Mouse (Mus musculus) embryonic facial prominence, embryonic 14.5 days (tissue): ENCODE measurements around the gene Gm8298. TPM values are rescaled to one million over a fixed set of nuclear protein-coding genes. Genes with fewer than 3 reads are reported as not detected.
A peak's percentile ranks its signal among the peaks of the same experiment; 100 is the strongest.
"Not testable (repeated sequence)": the region's sequence is repeated elsewhere in the genome, so short reads cannot be mapped to it uniquely, and the experiment has no call there.

Experiments
- ATAC-seq: fragments of 200-750 bp; cut with Nextera tagmentation; 2 replicates; pipeline ENCODE4 v1.8.0; 2017; ENCODE audit warnings: low read depth, moderate number of reproducible peaks, moderate TSS enrichment
- DNase-seq: peaks from one replicate; pipeline ENCODE4 v3.0.0-alpha.2; 2015; ENCODE audit warnings: low spot score
- H3K27ac ChIP-seq: fragments of 300-500 bp; sonication (generic); replicated peaks from 2 replicates; pipeline ENCODE4 v1.5.1; 2014; ENCODE audit warnings: low read depth, mild to moderate bottlenecking, low read length, moderate library complexity
- H3K27me3 ChIP-seq: fragments of 300-500 bp; sonication (generic); replicated peaks from 2 replicates; pipeline ENCODE4 v1.6.1; 2014; ENCODE audit warnings: low read length; ENCODE audit not compliant: control insufficient read depth, insufficient read depth
- H3K36me3 ChIP-seq: fragments of 300-500 bp; sonication (generic); 2 replicates; pipeline ENCODE4 v1.6.1; 2014; ENCODE audit warnings: low read length, mixed read lengths; ENCODE audit not compliant: control insufficient read depth, insufficient read depth
- H3K4me1 ChIP-seq: fragments of 300-500 bp; sonication (generic); 2 replicates; pipeline ENCODE4 v1.6.1; 2014; ENCODE audit warnings: antibody characterized with exemption, low read length; ENCODE audit not compliant: control insufficient read depth, insufficient read depth
- H3K4me2 ChIP-seq: fragments of 300-500 bp; sonication (generic); 2 replicates; pipeline ENCODE4 v1.6.1; 2014; ENCODE audit warnings: low read depth, mild to moderate bottlenecking, low read length, moderate library complexity, mixed read lengths
- H3K4me3 ChIP-seq: fragments of 300-500 bp; sonication (generic); 2 replicates; pipeline ENCODE4 v1.5.1; 2014; ENCODE audit warnings: low read depth, mild to moderate bottlenecking, low read length
- H3K9ac ChIP-seq: fragments of 300-500 bp; sonication (generic); 2 replicates; pipeline ENCODE4 v1.6.1; 2014; ENCODE audit warnings: low read depth, mild to moderate bottlenecking, low read length, moderate library complexity, mixed read lengths
- H3K9me3 ChIP-seq: fragments of 300-500 bp; sonication (generic); 2 replicates; pipeline ENCODE4 v1.6.1; 2016; ENCODE audit warnings: low read length; ENCODE audit not compliant: control insufficient read depth
- WGBS: fragments of 180-500 bp; shearing (Covaris S2); extraction: QIAGEN DNeasy Blood & Tissue Kit; methylation state at CpG from one replicate; pipeline ENCODE4 v1.1.7; 2014; 5-methylcytosine and 5-hydroxymethylcytosine counted together
- polyA plus RNA-seq: library from polyadenylated mRNA; unstranded; fragments of >200 nt; fragmentation: Nextera tagmentation; extraction: Ambion mirVana; gene quantifications from 2 replicates; pipeline ENCODE4 v1.2.1, GENCODE M21; 2014

Gm8298 gene
- polyA plus RNA-seq = not detected in 2 replicates

- Histone ChIP-seq H3K9ac (no peak within 1 kb of the TSS), H3K36me3 (no peaks in the 10 kb centered on the region), H3K9me3 (no peaks in the 10 kb centered on the region), H3K27me3 (no peaks in the 10 kb centered on the region), H3K4me3 (no peak within 1 kb of the TSS), H3K4me2 (no peak within 1 kb of the TSS), H3K27ac (no peak within 1 kb of the TSS), H3K4me1 (no peaks in the 10 kb centered on the region)
- no peak for DNase-seq
- 95% methylated on average over 2 of the region's 2 CpGs for WGBS
- ATAC-seq = no peak
Measured at GRCm38 (mm10) chr3:59860751-59861150, at the start of gene Gm8298. Gm8298 (plus strand) TSS chr3:59861051.

- Histone ChIP-seq H3K27me3 (no peaks in the 10 kb centered on the region), H3K36me3 (no peaks in the 10 kb centered on the region), H3K27ac (no peak overlapping the region), H3K4me1 (no peaks in the 10 kb centered on the region), H3K4me3 (no peak overlapping the region), H3K4me2 (no peak overlapping the region), H3K9ac (no peak overlapping the region), H3K9me3 (no peaks in the 10 kb centered on the region)
- DNase-seq = no peak
- ATAC-seq = no peak
Measured at GRCm38 (mm10) chr3:59813169-59813568, 47.7 kb upstream of the Gm8298 start.

GRCm38 (mm10) chr3:59870765-59871164 is 9.9 kb downstream of the Gm8298 start:
- ATAC-seq = no peak
- no peaks in the 10 kb centered on the region; the same call in 1 of the 2 replicates for H3K27me3 ChIP-seq
- peak; percentile 58 for DNase-seq
- H3K4me3 ChIP-seq = no peak overlapping the region
- H3K36me3 ChIP-seq = no peaks in the 10 kb centered on the region
- H3K4me2 ChIP-seq = no peak overlapping the region
- H3K4me1 ChIP-seq = no peaks in the 10 kb centered on the region
- H3K9ac ChIP-seq = no peak overlapping the region
- WGBS = 20% methylated on average over 2 of the region's 2 CpGs
- H3K27ac ChIP-seq = no peak overlapping the region
- H3K9me3 ChIP-seq = no peaks in the 10 kb centered on the region

- H3K9me3 ChIP-seq, H3K36me3 ChIP-seq, H3K9ac ChIP-seq, H3K4me3 ChIP-seq, DNase-seq, H3K27me3 ChIP-seq, H3K4me1 ChIP-seq, H3K4me2 ChIP-seq, ATAC-seq, H3K27ac ChIP-seq: not testable (repeated sequence)
- 42% methylated on average over 1 of the region's 1 CpGs for WGBS
Measured at GRCm38 (mm10) chr3:59877601-59878000, 16.8 kb downstream of the Gm8298 start.

- H3K9ac ChIP-seq, DNase-seq, H3K4me1 ChIP-seq, H3K27me3 ChIP-seq, H3K9me3 ChIP-seq, H3K27ac ChIP-seq, H3K36me3 ChIP-seq, ATAC-seq, H3K4me2 ChIP-seq, H3K4me3 ChIP-seq: not testable (repeated sequence)
- 80% methylated on average over 7 of the region's 7 CpGs for WGBS
Measured at GRCm38 (mm10) chr3:59879801-59880554, 19.1 kb downstream of the Gm8298 start.

- ATAC-seq (no peak), DNase-seq (peak; percentile 9)
- Histone ChIP-seq H3K9ac (no peak overlapping the region), H3K4me3 (no peak overlapping the region), H3K36me3 (no peaks in the 10 kb centered on the region), H3K27ac (no peak overlapping the region), H3K4me2 (no peak overlapping the region), H3K27me3 (no peaks in the 10 kb centered on the region), H3K9me3 (no peaks in the 10 kb centered on the region), H3K4me1 (no peaks in the 10 kb centered on the region)
- WGBS = 77% methylated on average over 2 of the region's 2 CpGs
Measured at GRCm38 (mm10) chr3:59893276-59893675, 32.4 kb downstream of the Gm8298 start.

- no peak for ATAC-seq
Measured at GRCm38 (mm10) chr3:59924914-59925313, 64.1 kb downstream of the Gm8298 start, which contains the start of gene C130079G13Rik. C130079G13Rik (plus strand) TSS chr3:59925214.

More at GRCm38 (mm10) chr3:59924914-59925313, 64.1 kb downstream of the Gm8298 start, which contains the start of gene C130079G13Rik:
- H3K4me2 ChIP-seq = no peak within 1 kb of the TSS
- H3K27me3 ChIP-seq = no peaks in the 10 kb centered on the region
- no peak within 1 kb of the TSS for H3K27ac ChIP-seq
- DNase-seq = no peak
- H3K4me3 ChIP-seq = no peak within 1 kb of the TSS
- H3K9ac ChIP-seq = no peak within 1 kb of the TSS
- H3K36me3 ChIP-seq = no peaks in the 10 kb centered on the region
- 90% methylated on average over 2 of the region's 2 CpGs for WGBS
- H3K4me1 ChIP-seq = no peaks in the 10 kb centered on the region
- no peaks in the 10 kb centered on the region for H3K9me3 ChIP-seq
